Mouse (Mus musculus) lung, postnatal 14 days (tissue): ENCODE results near the gene Prdm2.

ENCODE experiments used
- DNase-seq: peaks from one replicate; pipeline ENCODE4 v3.0.0; 2021

The Prdm2 gene

GRCm38 (mm10) chr4:143152634-143153033 is 60.2 kb downstream of the Prdm2 start:
- no peak for DNase-seq

- DNase-seq, result peak; percentile 64
Observed at GRCm38 (mm10) chr4:143151267-143151666, 61.5 kb downstream of the Prdm2 start.

- no peak for DNase-seq
Observed at GRCm38 (mm10) chr4:143147666-143148065, 65.1 kb downstream of the Prdm2 start.

- DNase-seq, result no peak
Observed at GRCm38 (mm10) chr4:143143615-143144014, 69.2 kb downstream of the Prdm2 start.

GRCm38 (mm10) chr4:143141645-143142259 is 71.0 kb downstream of the Prdm2 start:
- DNase-seq, result no peak

- no peak for DNase-seq
Observed at GRCm38 (mm10) chr4:143140940-143141339, 71.9 kb downstream of the Prdm2 start.

- DNase-seq, result no peak
Observed at GRCm38 (mm10) chr4:143132433-143132832, 80.4 kb downstream of the Prdm2 start.

- DNase-seq, result no peak
Observed at GRCm38 (mm10) chr4:143130441-143130840, 82.4 kb downstream of the Prdm2 start.

GRCm38 (mm10) chr4:143129261-143129760 is 83.5 kb downstream of the Prdm2 start:
- DNase-seq, result no peak

GRCm38 (mm10) chr4:143127171-143127570 is 85.6 kb downstream of the Prdm2 start:
- no peak for DNase-seq

- DNase-seq, result no peak
Observed at GRCm38 (mm10) chr4:143126476-143126875, 86.3 kb downstream of the Prdm2 start.

GRCm38 (mm10) chr4:143125290-143125689 is 87.5 kb downstream of the Prdm2 start:
- DNase-seq, result no peak

- DNase-seq, result peak; percentile 15
Observed at GRCm38 (mm10) chr4:143123043-143123442, 89.8 kb downstream of the Prdm2 start.

GRCm38 (mm10) chr4:143121174-143121573 is 91.6 kb downstream of the Prdm2 start:
- no peak for DNase-seq

GRCm38 (mm10) chr4:143120008-143120407 is 92.8 kb downstream of the Prdm2 start:
- no peak for DNase-seq

GRCm38 (mm10) chr4:143118843-143119242 is 94.0 kb downstream of the Prdm2 start:
- DNase-seq, result peak; percentile 79

- no peak for DNase-seq
Observed at GRCm38 (mm10) chr4:143115851-143116250, 96.9 kb downstream of the Prdm2 start.

GRCm38 (mm10) chr4:143114232-143114979 is 98.4 kb downstream of the Prdm2 start:
- DNase-seq, result no peak

GRCm38 (mm10) chr4:143112985-143113384 is 99.8 kb downstream of the Prdm2 start:
- DNase-seq, result peak; percentile 79

- no peak for DNase-seq
Observed at GRCm38 (mm10) chr4:143112439-143112838, 100.4 kb downstream of the Prdm2 start.

GRCm38 (mm10) chr4:143111872-143112271 is 100.9 kb downstream of the Prdm2 start:
- no peak for DNase-seq

- DNase-seq, result no peak
Observed at GRCm38 (mm10) chr4:143108552-143108951, 104.2 kb downstream of the Prdm2 start.

- DNase-seq, result no peak
Observed at GRCm38 (mm10) chr4:143106971-143107370, 105.8 kb downstream of the Prdm2 start.

GRCm38 (mm10) chr4:143106566-143106965 is 106.2 kb downstream of the Prdm2 start:
- no peak for DNase-seq
